Mouse (Mus musculus): ENCODE data around the gene Olfr128.

GRCm38 (mm10) chr17:37873830-37874229, 46.5 kb upstream of the Olfr128 start:
- TF ChIP-seq MYOG (IDR thresholded peaks at IDR 0.05; ENCODE audit: control insufficient read depth in 1 of 3, insufficient read depth in 1 of 3, insufficient read length in 2 of 3, low read depth in 2 of 3) (no peak), E2F4 (IDR thresholded peaks at IDR 0.05; ENCODE audit: insufficient read depth) (no peak), POLR2A (IDR thresholded peaks at IDR 0.05; ENCODE audit: insufficient read length, low read depth) (no peak)

All from myocyte (in vitro differentiated cells).